Mouse (Mus musculus): ENCODE results near the gene Kcnip3. TPM values are rescaled to one million over a fixed set of nuclear protein-coding genes. Genes with fewer than 3 reads are reported as not detected.

The Kcnip3 gene
- polyA plus RNA-seq, 1 experiment from 2014 or later, result 4.6 TPM

GRCm38 (mm10) chr2:127496321-127496720 lies 25.6 kb downstream of the Kcnip3 start:
- H3K27me3 ChIP-seq (ENCODE audit: control insufficient read depth, insufficient read depth, low read length), result no peaks in the 10 kb centered on the region
- H3K9ac ChIP-seq (ENCODE audit: low read length), result no peak overlapping the region
- H3K9me3 ChIP-seq (ENCODE audit: control insufficient read depth, low read length), result no peaks in the 10 kb centered on the region
- no peak for DNase-seq (ENCODE audit: low spot score)
- H3K4me2 ChIP-seq (ENCODE audit: low read depth, low read length, severe bottlenecking), result no peak overlapping the region
- H3K4me3 ChIP-seq (ENCODE audit: low read depth, low read length), result no peak overlapping the region
- WGBS, result 37% methylated on average over 1 of the region's 1 CpGs
- H3K36me3 ChIP-seq (ENCODE audit: control insufficient read depth, insufficient read depth, low read length), result no peaks in the 10 kb centered on the region
- no peaks in the 10 kb centered on the region for H3K4me1 ChIP-seq (replicated peaks; ENCODE audit: control insufficient read depth, insufficient read depth, low read length)
- ATAC-seq (replicated peaks; ENCODE audit: low FRiP score), result no peak
- no peak overlapping the region for H3K27ac ChIP-seq (ENCODE audit: low read depth, low read length)

- no peak overlapping the region for H3K27ac ChIP-seq (ENCODE audit: low read depth, low read length)
- H3K9me3 ChIP-seq (ENCODE audit: control insufficient read depth, low read length), result no peaks in the 10 kb centered on the region
- ATAC-seq (replicated peaks; ENCODE audit: low FRiP score) (peak; percentile 74), DNase-seq (ENCODE audit: low spot score) (peak; percentile 79)
- H3K4me2 ChIP-seq (ENCODE audit: low read depth, low read length, severe bottlenecking), result peak overlapping the region; percentile 39; the same call in 1 of the 2 replicates
- H3K27me3 ChIP-seq (ENCODE audit: control insufficient read depth, insufficient read depth, low read length), result peaks cover 51% of the 10 kb centered on the region
- H3K9ac ChIP-seq (ENCODE audit: low read length), result no peak overlapping the region
- H3K4me1 ChIP-seq (replicated peaks; ENCODE audit: control insufficient read depth, insufficient read depth, low read length), result peaks cover 13% of the 10 kb centered on the region; the same call in 1 of the 2 replicates
- no peaks in the 10 kb centered on the region for H3K36me3 ChIP-seq (ENCODE audit: control insufficient read depth, insufficient read depth, low read length)
- WGBS, result 7% methylated on average over 19 of the region's 19 CpGs
- H3K4me3 ChIP-seq (ENCODE audit: low read depth, low read length), result peak overlapping the region; percentile 17
Observed at GRCm38 (mm10) chr2:127484476-127485170, 37.3 kb downstream of the Kcnip3 start.

GRCm38 (mm10) chr2:127483001-127483400 lies 38.9 kb downstream of the Kcnip3 start:
- Histone ChIP-seq H3K27ac (ENCODE audit: low read depth, low read length) (no peak overlapping the region), H3K9ac (ENCODE audit: low read length) (no peak overlapping the region), H3K36me3 (ENCODE audit: control insufficient read depth, insufficient read depth, low read length) (no peaks in the 10 kb centered on the region), H3K4me2 (ENCODE audit: low read depth, low read length, severe bottlenecking) (peak overlapping the region; percentile 67), H3K4me3 (ENCODE audit: low read depth, low read length) (peak overlapping the region; percentile 35), H3K4me1 (replicated peaks; ENCODE audit: control insufficient read depth, insufficient read depth, low read length) (peaks cover 13% of the 10 kb centered on the region; the same call in 1 of the 2 replicates), H3K27me3 (ENCODE audit: control insufficient read depth, insufficient read depth, low read length) (peaks cover 52% of the 10 kb centered on the region), H3K9me3 (ENCODE audit: control insufficient read depth, low read length) (no peaks in the 10 kb centered on the region)
- ATAC-seq (replicated peaks; ENCODE audit: low FRiP score), result no peak
- under 1% methylated on average over 20 of the region's 21 CpGs for WGBS
- peak; percentile 61 for DNase-seq (ENCODE audit: low spot score)

- DNase-seq (ENCODE audit: low spot score), result peak; percentile 73
- H3K27ac ChIP-seq (ENCODE audit: low read depth, low read length), result no peak overlapping the region
- no peaks in the 10 kb centered on the region for H3K9me3 ChIP-seq (ENCODE audit: control insufficient read depth, low read length)
- no peak overlapping the region; the same call in 1 of the 2 replicates for H3K9ac ChIP-seq (ENCODE audit: low read length)
- no peaks in the 10 kb centered on the region for H3K36me3 ChIP-seq (ENCODE audit: control insufficient read depth, insufficient read depth, low read length)
- H3K4me3 ChIP-seq (ENCODE audit: low read depth, low read length), result peak overlapping the region; percentile 35
- peaks cover 13% of the 10 kb centered on the region; the same call in 1 of the 2 replicates for H3K4me1 ChIP-seq (replicated peaks; ENCODE audit: control insufficient read depth, insufficient read depth, low read length)
- WGBS, result under 1% methylated on average over 20 of the region's 21 CpGs
- 0 out of 2 replicates have a peak, but pooled peaks have one; percentile 65 for ATAC-seq (replicated peaks; ENCODE audit: low FRiP score)
- peaks cover 52% of the 10 kb centered on the region for H3K27me3 ChIP-seq (ENCODE audit: control insufficient read depth, insufficient read depth, low read length)
- H3K4me2 ChIP-seq (ENCODE audit: low read depth, low read length, severe bottlenecking), result peak overlapping the region; percentile 67
Observed at GRCm38 (mm10) chr2:127482533-127482911, 39.4 kb downstream of the Kcnip3 start.

GRCm38 (mm10) chr2:127481841-127482532 lies 39.9 kb downstream of the Kcnip3 start:
- ATAC-seq (replicated peaks; ENCODE audit: low FRiP score) (0 out of 2 replicates have a peak, but pooled peaks have one; percentile 8), DNase-seq (ENCODE audit: low spot score) (peak; percentile 56)
- peak overlapping the region; percentile 35 for H3K4me3 ChIP-seq (ENCODE audit: low read depth, low read length)
- H3K4me2 ChIP-seq (ENCODE audit: low read depth, low read length, severe bottlenecking), result peak overlapping the region; percentile 67
- WGBS, result under 1% methylated on average over 54 of the region's 59 CpGs
- H3K4me1 ChIP-seq (replicated peaks; ENCODE audit: control insufficient read depth, insufficient read depth, low read length), result peaks cover 13% of the 10 kb centered on the region; the same call in 1 of the 2 replicates
- H3K27ac ChIP-seq (ENCODE audit: low read depth, low read length), result no peak overlapping the region
- peak overlapping the region; percentile 17 for H3K9ac ChIP-seq (ENCODE audit: low read length)
- no peaks in the 10 kb centered on the region for H3K9me3 ChIP-seq (ENCODE audit: control insufficient read depth, low read length)
- H3K27me3 ChIP-seq (ENCODE audit: control insufficient read depth, insufficient read depth, low read length), result peaks cover 52% of the 10 kb centered on the region
- H3K36me3 ChIP-seq (ENCODE audit: control insufficient read depth, insufficient read depth, low read length), result no peaks in the 10 kb centered on the region

- H3K27me3 ChIP-seq (ENCODE audit: control insufficient read depth, insufficient read depth, low read length), result peaks cover 48% of the 10 kb centered on the region
- no peak overlapping the region for H3K27ac ChIP-seq (ENCODE audit: low read depth, low read length)
- H3K9me3 ChIP-seq (ENCODE audit: control insufficient read depth, low read length), result no peaks in the 10 kb centered on the region
- no peak for ATAC-seq (replicated peaks; ENCODE audit: low FRiP score)
- H3K4me3 ChIP-seq (ENCODE audit: low read depth, low read length), result no peak overlapping the region
- no peak overlapping the region for H3K9ac ChIP-seq (ENCODE audit: low read length)
- H3K36me3 ChIP-seq (ENCODE audit: control insufficient read depth, insufficient read depth, low read length), result no peaks in the 10 kb centered on the region
- no peak overlapping the region for H3K4me2 ChIP-seq (ENCODE audit: low read depth, low read length, severe bottlenecking)
- WGBS, result 67% methylated on average over 10 of the region's 10 CpGs
- no peak for DNase-seq (ENCODE audit: low spot score)
- peaks cover 13% of the 10 kb centered on the region; the same call in 1 of the 2 replicates for H3K4me1 ChIP-seq (replicated peaks; ENCODE audit: control insufficient read depth, insufficient read depth, low read length)
Observed at GRCm38 (mm10) chr2:127479763-127480162, 42.1 kb downstream of the Kcnip3 start.

- Histone ChIP-seq H3K4me2 (ENCODE audit: low read depth, low read length, severe bottlenecking) (no peak overlapping the region), H3K9me3 (ENCODE audit: control insufficient read depth, low read length) (no peaks in the 10 kb centered on the region), H3K36me3 (ENCODE audit: control insufficient read depth, insufficient read depth, low read length) (no peaks in the 10 kb centered on the region), H3K9ac (ENCODE audit: low read length) (no peak overlapping the region), H3K27ac (ENCODE audit: low read depth, low read length) (no peak overlapping the region), H3K4me3 (ENCODE audit: low read depth, low read length) (no peak overlapping the region), H3K4me1 (replicated peaks; ENCODE audit: control insufficient read depth, insufficient read depth, low read length) (peaks cover 10% of the 10 kb centered on the region; the same call in 1 of the 2 replicates), H3K27me3 (ENCODE audit: control insufficient read depth, insufficient read depth, low read length) (peaks cover 46% of the 10 kb centered on the region)
- ATAC-seq (replicated peaks; ENCODE audit: low FRiP score) (no peak), DNase-seq (ENCODE audit: low spot score) (no peak)
- 80% methylated on average over 4 of the region's 4 CpGs for WGBS
Observed at GRCm38 (mm10) chr2:127479210-127479609, 42.7 kb downstream of the Kcnip3 start.

- Histone ChIP-seq H3K4me2 (ENCODE audit: low read depth, low read length, severe bottlenecking) (no peak overlapping the region), H3K36me3 (ENCODE audit: control insufficient read depth, insufficient read depth, low read length) (no peaks in the 10 kb centered on the region), H3K4me3 (ENCODE audit: low read depth, low read length) (no peak overlapping the region), H3K27ac (ENCODE audit: low read depth, low read length) (no peak overlapping the region), H3K27me3 (ENCODE audit: control insufficient read depth, insufficient read depth, low read length) (no peaks in the 10 kb centered on the region), H3K9ac (ENCODE audit: low read length) (no peak overlapping the region), H3K9me3 (ENCODE audit: control insufficient read depth, low read length) (no peaks in the 10 kb centered on the region), H3K4me1 (replicated peaks; ENCODE audit: control insufficient read depth, insufficient read depth, low read length) (no peaks in the 10 kb centered on the region)
- ATAC-seq (replicated peaks; ENCODE audit: low FRiP score) (no peak), DNase-seq (ENCODE audit: low spot score) (no peak)
- 73% methylated on average over 3 of the region's 3 CpGs for WGBS
Observed at GRCm38 (mm10) chr2:127472279-127472678, 49.6 kb downstream of the Kcnip3 start.
